Mouse (Mus musculus) CD8-positive naive resting alpha-beta T cell, adult 57 days (primary cell): ENCODE results near the gene Vmn2r101. TPM values are rescaled to one million over a fixed set of nuclear protein-coding genes. Genes with fewer than 3 reads are reported as not detected.

Experiments
- total RNA-seq: library from RNA; stranded (reverse); gene quantifications from one replicate; pipeline ENCODE4 v1.2.4, GENCODE M21; 2023

The Vmn2r101 gene
- not detected for total RNA-seq

DNA sequence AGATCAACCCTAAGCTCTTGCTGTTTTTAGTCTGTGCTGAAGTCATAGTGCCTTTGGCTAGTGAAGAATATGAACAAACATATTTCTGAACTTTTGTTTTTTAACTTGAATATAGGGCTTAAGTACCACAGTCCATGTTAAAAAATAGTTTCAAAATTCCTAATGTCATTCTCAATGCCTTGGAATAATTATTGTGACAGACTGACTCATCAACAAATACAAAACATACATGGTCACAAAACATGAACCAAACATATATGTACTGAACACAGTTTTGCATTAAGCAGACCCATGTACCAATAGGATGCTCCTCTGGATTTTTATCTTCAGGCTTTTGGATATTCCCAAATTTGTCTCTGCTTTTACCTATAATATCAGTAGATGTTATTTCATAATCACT lies at the start of gene Vmn2r101:
Gene Vmn2r101 (plus strand): TSS at position 301 of the 400 bp plus-strand sequence.

DNA sequence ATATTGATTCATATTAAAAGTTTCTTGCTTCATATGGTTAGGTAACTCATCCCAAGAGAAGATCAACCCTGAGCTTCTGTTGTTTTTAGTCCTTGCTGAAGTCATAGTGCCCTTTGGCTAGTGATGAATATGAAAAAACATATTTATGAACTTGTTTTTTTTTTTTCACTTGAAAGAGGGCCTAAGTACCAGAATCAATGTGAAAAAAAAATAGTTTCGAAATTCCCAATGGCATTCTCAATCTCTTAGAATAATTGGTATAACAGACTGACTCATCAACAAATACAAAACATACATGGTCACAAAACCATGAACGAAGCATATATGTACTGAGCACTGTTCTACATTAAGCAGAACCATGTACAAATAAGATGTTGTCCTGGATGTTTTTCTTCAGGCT lies 83.0 kb downstream of the Vmn2r101 start, which contains the start of gene Vmn2r102:
Gene Vmn2r102 (plus strand): TSS at position 301 of the 400 bp plus-strand sequence.

Other genes starting within 250 kb of the Vmn2r101 start
- not detected for gene Vmn2r99, start 215.3 kb upstream of the Vmn2r101 start, total RNA-seq
- gene Vmn2r100, start 72.5 kb upstream of the Vmn2r101 start, total RNA-seq, result not detected
- gene Vmn2r102, start 83.1 kb downstream of the Vmn2r101 start, total RNA-seq, result not detected
- gene Vmn2r103, start 196.1 kb downstream of the Vmn2r101 start, total RNA-seq, result not detected